Mouse (Mus musculus): ENCODE measurements around the gene Gata5.

Gata5 gene

DNA sequence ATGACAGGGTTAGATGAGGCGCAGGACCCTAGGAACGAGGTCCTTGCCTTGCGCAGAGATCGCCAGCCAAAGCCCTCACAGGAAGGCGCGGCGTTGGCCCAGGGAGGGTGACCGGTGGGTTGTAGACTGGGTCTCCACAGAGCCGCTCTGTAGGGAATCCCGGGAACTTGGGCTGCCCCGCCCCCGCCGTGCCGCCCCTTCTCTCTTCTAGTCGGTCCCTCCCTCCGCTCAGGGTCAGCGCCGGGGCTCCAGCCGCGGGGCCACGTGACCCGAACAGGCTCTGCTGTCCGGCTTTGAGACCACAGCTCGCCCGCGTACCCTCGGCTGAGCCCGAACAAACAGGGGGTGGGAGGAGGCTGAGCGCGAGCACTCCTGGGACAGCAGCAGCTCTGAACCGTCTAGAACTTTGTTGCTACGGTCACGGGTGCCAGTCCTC, at the start of gene Gata5:
Gata5 (minus strand) TSS at position 149 of the 436 bp plus-strand sequence.
- peak; percentile 36 for DNase-seq

GRCm38 (mm10) chr2:180376730-180377129, 42.2 kb upstream of the Gata5 start:
- no peak for DNase-seq

DNA sequence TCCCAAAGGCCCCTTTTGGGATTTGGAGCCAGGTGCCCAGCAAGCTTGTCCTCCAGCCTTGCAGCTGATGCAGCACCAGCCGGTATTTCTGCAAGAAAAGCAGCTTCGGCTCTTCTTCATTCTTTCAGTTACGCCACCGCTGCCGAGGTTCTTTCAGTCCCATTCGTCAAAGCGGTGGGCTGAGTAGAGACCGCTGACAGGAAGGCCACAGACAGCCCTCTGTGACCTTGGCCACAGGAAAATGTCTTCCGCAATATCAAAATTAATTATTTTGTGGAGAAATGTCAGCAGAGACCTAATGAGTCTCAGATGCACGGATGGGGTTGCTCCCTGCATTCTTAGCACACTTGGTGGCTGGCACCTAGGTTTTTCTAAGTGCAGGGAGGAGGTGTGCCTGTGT, 38.8 kb upstream of the Gata5 start:
- no peak for DNase-seq

GRCm38 (mm10) chr2:180368359-180368758, 33.9 kb upstream of the Gata5 start:
- DNase-seq: no peak

- DNase-seq: no peak
Observed at GRCm38 (mm10) chr2:180367350-180367749, 32.9 kb upstream of the Gata5 start.

GRCm38 (mm10) chr2:180363434-180363720, 28.9 kb upstream of the Gata5 start:
- no peak for DNase-seq

GRCm38 (mm10) chr2:180362585-180363433, 28.3 kb upstream of the Gata5 start:
- no peak for DNase-seq

- DNase-seq: no peak
Observed at GRCm38 (mm10) chr2:180359062-180359461, 24.6 kb upstream of the Gata5 start.

- DNase-seq: peak; percentile 32
Observed at GRCm38 (mm10) chr2:180353338-180353737, 18.8 kb upstream of the Gata5 start.

- peak; percentile 14 for DNase-seq
Observed at GRCm38 (mm10) chr2:180350700-180351099, 16.2 kb upstream of the Gata5 start.

DNA sequence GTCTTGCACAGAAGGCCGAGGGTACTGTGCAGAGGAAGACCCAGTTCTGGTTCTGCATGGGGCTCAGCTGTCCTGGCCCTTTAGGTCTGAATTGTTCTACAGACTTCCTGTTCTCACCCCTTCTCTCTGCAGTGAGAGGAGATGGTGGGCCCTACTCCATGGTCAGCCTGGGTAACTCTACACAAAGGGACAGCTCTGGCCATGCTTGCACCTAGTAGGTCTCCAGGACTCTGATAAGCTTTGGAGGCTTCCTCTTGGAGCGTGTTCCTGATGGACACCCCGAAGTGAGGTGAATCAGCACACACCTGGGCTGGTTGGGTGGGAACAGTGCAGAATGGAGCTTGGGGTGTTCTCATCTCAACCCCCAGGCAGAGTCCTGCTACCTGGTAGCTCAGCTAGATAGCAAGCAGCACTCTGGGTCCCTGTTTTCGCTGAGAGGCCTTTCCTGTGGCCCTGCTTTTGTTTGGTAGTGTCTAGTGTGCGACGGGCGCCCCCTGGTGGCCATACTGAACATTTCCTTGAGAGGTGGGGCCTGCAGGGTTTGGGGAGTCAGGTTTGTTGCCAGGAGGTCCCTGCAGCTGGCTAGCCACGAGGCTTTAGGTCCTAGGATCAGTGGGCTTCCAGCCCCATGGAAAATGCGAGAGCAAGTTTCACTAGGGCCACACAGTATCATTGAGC, 12.5 kb upstream of the Gata5 start:
- DNase-seq: peak; percentile 81

- peak; percentile 54 for DNase-seq
Observed at GRCm38 (mm10) chr2:180343092-180343491, 8.6 kb upstream of the Gata5 start.

GRCm38 (mm10) chr2:180342189-180342588, 7.7 kb upstream of the Gata5 start:
- DNase-seq: no peak

DNA sequence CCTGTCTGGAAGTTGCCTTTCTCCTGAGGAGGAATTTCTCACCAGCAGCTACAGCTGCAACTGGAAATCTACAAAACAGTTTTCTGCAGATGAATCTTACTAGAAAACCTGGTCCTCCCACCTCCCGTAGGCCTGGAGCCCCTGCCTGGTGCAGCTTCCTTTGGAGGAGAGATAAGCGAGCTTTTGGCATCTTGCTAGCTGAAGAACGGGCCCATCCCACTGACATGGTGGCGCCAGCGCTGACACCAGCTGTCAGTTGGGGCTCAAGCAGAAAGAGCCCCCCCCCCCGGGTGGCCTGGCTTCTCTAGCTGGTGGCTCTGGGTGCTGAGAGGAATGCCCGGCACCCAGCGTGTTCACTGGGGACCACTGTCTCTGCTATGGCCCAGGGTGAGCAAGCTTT, 6.7 kb upstream of the Gata5 start:
- DNase-seq: no peak

- no peak for DNase-seq
Observed at GRCm38 (mm10) chr2:180339886-180340285, 5.4 kb upstream of the Gata5 start.

GRCm38 (mm10) chr2:180333778-180334550, 535 bp downstream of the Gata5 start:
- DNase-seq: peak; percentile 24

GRCm38 (mm10) chr2:180329466-180329865, 5.0 kb downstream of the Gata5 start:
- DNase-seq: no peak

- DNase-seq: no peak
Observed at GRCm38 (mm10) chr2:180322674-180323355, 11.7 kb downstream of the Gata5 start.

DNA sequence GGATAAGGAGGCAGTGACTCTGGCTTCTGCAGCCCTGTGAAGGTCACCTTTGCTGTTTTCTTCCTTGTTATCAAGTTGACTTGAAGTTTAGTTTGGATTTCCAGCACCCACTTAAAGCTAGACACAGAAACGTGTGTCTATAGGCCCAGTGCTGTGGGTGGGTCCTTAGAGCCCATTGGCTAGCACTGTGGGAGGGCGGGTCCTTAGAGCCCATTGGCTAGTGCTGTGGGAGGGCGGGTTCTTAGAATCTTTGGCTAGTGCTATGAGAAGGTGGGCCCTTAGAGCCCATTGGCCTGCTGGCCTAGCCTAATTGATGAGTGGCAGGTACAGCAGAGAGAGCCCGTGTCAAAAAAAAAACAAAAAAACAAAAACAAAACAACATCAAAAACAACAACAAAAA, 14.3 kb downstream of the Gata5 start:
- no peak for DNase-seq

GRCm38 (mm10) chr2:180317591-180317990, 16.9 kb downstream of the Gata5 start:
- no peak for DNase-seq

DNA sequence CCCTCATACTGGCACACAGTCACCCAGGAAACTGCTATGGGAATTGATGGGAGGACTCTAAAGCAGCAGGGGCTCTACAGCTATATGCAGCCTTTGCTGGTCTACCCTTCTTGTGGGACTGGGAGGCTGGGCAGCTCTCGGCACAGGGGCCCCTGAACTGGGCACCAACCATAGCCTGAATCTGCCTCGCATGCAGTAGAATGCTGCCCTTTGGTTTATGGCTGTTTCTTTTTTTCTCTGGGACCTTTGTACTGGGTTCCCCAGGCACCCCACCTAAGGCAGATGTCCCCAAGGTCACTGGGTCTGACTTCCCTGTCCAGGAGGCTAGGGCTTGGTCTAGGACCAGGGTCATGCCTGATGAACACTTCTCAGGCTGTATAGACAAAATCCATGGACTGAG, 20.2 kb downstream of the Gata5 start:
- DNase-seq: no peak

GRCm38 (mm10) chr2:180311147-180311546, 23.4 kb downstream of the Gata5 start:
- DNase-seq: no peak

- DNase-seq: no peak
Observed at GRCm38 (mm10) chr2:180307680-180308079, 26.8 kb downstream of the Gata5 start.
